Mouse (Mus musculus): ENCODE data around the gene Pak6. TPM values are rescaled to one million over a fixed set of nuclear protein-coding genes. Genes with fewer than 3 reads are reported as not detected.

Gene Pak6
- polyA plus RNA-seq, 1 experiment = 10.9 TPM

GRCm38 (mm10) chr2:118656688-118657281 lies 6.3 kb upstream of the Pak6 start:
- WGBS = 36% methylated on average over 3 of the region's 3 CpGs
- no peak overlapping the region for H3K27ac ChIP-seq (ENCODE audit: insufficient read depth, low read depth, low read length)
- DNase-seq = peak; percentile 77

GRCm38 (mm10) chr2:118658457-118658856 lies 4.6 kb upstream of the Pak6 start:
- TF ChIP-seq CTCF (conservative IDR thresholded peaks at IDR 0.05; ENCODE audit: insufficient read depth, insufficient read length, low read depth, low read length) = no peak
- TF ChIP-seq POLR2A (IDR thresholded peaks at IDR 0.05; ENCODE audit: low read depth, low read length) = no peak
- Histone ChIP-seq H3K27ac (ENCODE audit: insufficient read depth, low read depth, low read length) (no peak overlapping the region), H3K27me3 (replicated peaks; ENCODE audit: control insufficient read depth, insufficient read depth, low read length) (no peaks in the 10 kb centered on the region), H3K4me3 (ENCODE audit: insufficient read depth, low read depth, low read length) (no peak overlapping the region), H3K36me3 (ENCODE audit: control insufficient read depth, insufficient read depth, low read length) (no peaks in the 10 kb centered on the region), H3K4me1 (ENCODE audit: control insufficient read depth, insufficient read depth, low read length) (0 out of 2 replicates have a peak, but pooled peaks cover 8% of the 10 kb centered on the region)
- WGBS = 36% methylated on average over 4 of the region's 4 CpGs
- DNase-seq = no peak

More at GRCm38 (mm10) chr2:118656688-118657281, 6.3 kb upstream of the Pak6 start:
- Histone ChIP-seq H3K27me3 (replicated peaks; ENCODE audit: control insufficient read depth, insufficient read depth, low read length) (no peaks in the 10 kb centered on the region), H3K36me3 (ENCODE audit: control insufficient read depth, insufficient read depth, low read length) (no peaks in the 10 kb centered on the region), H3K4me3 (ENCODE audit: insufficient read depth, low read depth, low read length) (no peak overlapping the region), H3K4me1 (ENCODE audit: control insufficient read depth, insufficient read depth, low read length) (0 out of 2 replicates have a peak, but pooled peaks cover 8% of the 10 kb centered on the region)
- TF ChIP-seq POLR2A (IDR thresholded peaks at IDR 0.05; ENCODE audit: low read depth, low read length) (no peak), CTCF (conservative IDR thresholded peaks at IDR 0.05; ENCODE audit: insufficient read depth, insufficient read length, low read depth, low read length) (no peak)

DNA sequence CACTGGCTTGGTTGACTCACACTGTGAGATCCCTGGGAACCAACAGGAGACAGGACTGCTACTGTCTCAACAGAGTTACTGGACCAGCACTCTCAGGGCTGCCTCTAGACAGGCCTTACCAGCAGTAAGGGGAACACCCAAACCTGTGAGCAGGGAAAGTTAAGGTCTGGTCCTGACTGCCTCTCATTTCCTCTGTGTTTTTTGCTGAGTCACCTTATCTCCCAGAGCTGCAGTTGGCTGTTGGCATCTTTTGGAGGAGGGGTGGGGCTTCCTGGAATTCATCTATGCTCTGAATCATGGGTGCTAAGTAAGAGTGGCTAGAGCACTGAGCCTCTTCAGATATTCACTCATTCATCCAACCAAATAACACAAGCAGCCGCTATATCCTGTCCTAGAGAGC lies 4.0 kb upstream of the Pak6 start:
- TF ChIP-seq CTCF (conservative IDR thresholded peaks at IDR 0.05; ENCODE audit: insufficient read depth, insufficient read length, low read depth, low read length) (no peak), POLR2A (IDR thresholded peaks at IDR 0.05; ENCODE audit: low read depth, low read length) (no peak)
- peak; percentile 79 for DNase-seq
- H3K4me3 ChIP-seq (ENCODE audit: insufficient read depth, low read depth, low read length) = no peak overlapping the region
- H3K27me3 ChIP-seq (replicated peaks; ENCODE audit: control insufficient read depth, insufficient read depth, low read length) = no peaks in the 10 kb centered on the region
- H3K27ac ChIP-seq (ENCODE audit: insufficient read depth, low read depth, low read length) = 0 out of 2 replicates have a peak overlapping the region, but pooled peaks have one; percentile 12
- 69% methylated on average over 1 of the region's 1 CpGs for WGBS
- H3K4me1 ChIP-seq (ENCODE audit: control insufficient read depth, insufficient read depth, low read length) = 0 out of 2 replicates have a peak, but pooled peaks cover 8% of the 10 kb centered on the region
- no peaks in the 10 kb centered on the region for H3K36me3 ChIP-seq (ENCODE audit: control insufficient read depth, insufficient read depth, low read length)

DNA sequence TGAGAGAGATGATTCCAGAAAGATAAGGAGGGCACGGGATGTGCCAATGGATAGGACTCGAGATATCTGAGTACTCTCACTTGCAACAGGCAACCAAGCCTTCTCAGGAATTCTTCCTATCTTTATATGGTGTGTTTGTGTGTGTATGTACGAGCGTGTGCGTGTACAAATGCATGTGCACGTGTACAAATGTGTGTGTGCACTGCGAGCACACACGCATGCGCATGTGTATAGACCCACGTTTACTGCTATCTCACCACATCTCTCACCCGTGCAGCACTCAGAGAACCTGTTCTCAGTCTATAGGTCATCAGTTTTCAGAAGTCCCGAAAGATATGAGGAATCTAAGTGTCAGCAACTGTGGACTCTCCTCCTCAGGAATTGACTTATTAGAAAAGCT lies 3.6 kb upstream of the Pak6 start:
- H3K27ac ChIP-seq (ENCODE audit: insufficient read depth, low read depth, low read length) = no peak overlapping the region
- H3K36me3 ChIP-seq (ENCODE audit: control insufficient read depth, insufficient read depth, low read length) = no peaks in the 10 kb centered on the region
- 0 out of 2 replicates have a peak, but pooled peaks cover 8% of the 10 kb centered on the region for H3K4me1 ChIP-seq (ENCODE audit: control insufficient read depth, insufficient read depth, low read length)
- no peak for DNase-seq
- no peak overlapping the region for H3K4me3 ChIP-seq (ENCODE audit: insufficient read depth, low read depth, low read length)
- 85% methylated on average over 12 of the region's 12 CpGs for WGBS
- TF ChIP-seq POLR2A (IDR thresholded peaks at IDR 0.05; ENCODE audit: low read depth, low read length) = no peak
- TF ChIP-seq CTCF (conservative IDR thresholded peaks at IDR 0.05; ENCODE audit: insufficient read depth, insufficient read length, low read depth, low read length) = no peak
- H3K27me3 ChIP-seq (replicated peaks; ENCODE audit: control insufficient read depth, insufficient read depth, low read length) = no peaks in the 10 kb centered on the region

DNA sequence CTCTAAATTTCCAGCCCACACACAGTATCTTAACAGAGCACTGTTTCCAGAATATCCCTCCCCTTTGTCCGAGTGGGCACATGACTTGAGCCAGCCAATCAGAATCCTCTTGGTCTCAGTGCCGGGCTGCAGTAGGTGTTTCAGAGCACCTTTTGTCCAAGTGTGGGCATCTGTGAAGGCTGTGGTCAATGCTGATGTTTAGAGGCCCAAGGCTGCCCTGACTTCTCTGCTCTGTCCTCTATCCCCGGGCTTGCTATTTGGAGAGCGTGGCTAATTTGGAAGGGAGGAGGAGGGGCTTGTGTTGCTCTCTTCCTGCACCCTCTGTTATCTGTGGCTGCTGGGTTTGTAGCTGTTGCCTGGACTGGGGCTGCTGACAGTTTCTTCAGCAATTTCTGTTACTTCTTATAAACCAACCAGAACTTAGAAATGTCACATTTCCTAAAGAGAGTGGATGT lies 3.1 kb upstream of the Pak6 start:
- Histone ChIP-seq H3K36me3 (ENCODE audit: control insufficient read depth, insufficient read depth, low read length) (no peaks in the 10 kb centered on the region), H3K27ac (ENCODE audit: insufficient read depth, low read depth, low read length) (no peak overlapping the region), H3K4me3 (ENCODE audit: insufficient read depth, low read depth, low read length) (peak overlapping the region; percentile 55; the same call in 1 of the 2 replicates), H3K27me3 (replicated peaks; ENCODE audit: control insufficient read depth, insufficient read depth, low read length) (no peaks in the 10 kb centered on the region), H3K4me1 (ENCODE audit: control insufficient read depth, insufficient read depth, low read length) (0 out of 2 replicates have a peak, but pooled peaks cover 8% of the 10 kb centered on the region)
- TF ChIP-seq POLR2A (IDR thresholded peaks at IDR 0.05; ENCODE audit: low read depth, low read length) (no peak), CTCF (conservative IDR thresholded peaks at IDR 0.05; ENCODE audit: insufficient read depth, insufficient read length, low read depth, low read length) (no peak)
- WGBS = 10% methylated on average over 4 of the region's 4 CpGs
- peak; percentile 45 for DNase-seq

GRCm38 (mm10) chr2:118661891-118662290 lies 1.2 kb upstream of the Pak6 start:
- H3K4me1 ChIP-seq (ENCODE audit: control insufficient read depth, insufficient read depth, low read length) = peaks cover 4% of the 10 kb centered on the region; the same call in 1 of the 2 replicates
- H3K36me3 ChIP-seq (ENCODE audit: control insufficient read depth, insufficient read depth, low read length) = no peaks in the 10 kb centered on the region
- no peak overlapping the region for H3K27ac ChIP-seq (ENCODE audit: insufficient read depth, low read depth, low read length)
- TF ChIP-seq CTCF (conservative IDR thresholded peaks at IDR 0.05; ENCODE audit: insufficient read depth, insufficient read length, low read depth, low read length) (no peak), POLR2A (IDR thresholded peaks at IDR 0.05; ENCODE audit: low read depth, low read length) (no peak)
- 87% methylated on average over 9 of the region's 9 CpGs for WGBS
- no peak for DNase-seq
- no peaks in the 10 kb centered on the region for H3K27me3 ChIP-seq (replicated peaks; ENCODE audit: control insufficient read depth, insufficient read depth, low read length)
- no peak overlapping the region for H3K4me3 ChIP-seq (ENCODE audit: insufficient read depth, low read depth, low read length)

Measured in kidney, adult 2 months (tissue).